8 mouse cellular contexts compared by ENCODE assay signal in genomic region chr1:136343727-136344126, GRCm38 (mm10). TPM values are rescaled to one million over a fixed set of nuclear protein-coding genes. Genes with fewer than 3 reads are reported as not detected.
DNase-seq lines count a peak whose midpoint lies in the region; ATAC-seq lines count a peak whose summit lies in the region.

No protein-coding gene starts in this region.

- no peak for ATAC-seq in heart, embryonic 15.5 days (replicated peaks; ENCODE audit: insufficient number of reproducible peaks, insufficient read depth, low FRiP score, low read depth)
- no peak for ATAC-seq in hindbrain, embryonic 13.5 days (ENCODE audit: low FRiP score)
- no peak for ATAC-seq in midbrain, embryonic 14.5 days (ENCODE audit: low FRiP score, low TSS enrichment)

- H3K27me3 ChIP-seq in heart, embryonic 15.5 days = no peaks in the 10 kb centered on the region
- H3K27me3 ChIP-seq in hindbrain, embryonic 13.5 days = no peaks in the 10 kb centered on the region
- no peaks in the 10 kb centered on the region for H3K27me3 ChIP-seq in midbrain, embryonic 14.5 days (ENCODE audit: control insufficient read depth, insufficient read depth, low read length)

- peak overlapping the region; percentile 50 for H3K9ac ChIP-seq in heart, embryonic 15.5 days
- peak overlapping the region; percentile 75 for H3K9ac ChIP-seq in hindbrain, embryonic 13.5 days
- H3K9ac ChIP-seq in midbrain, embryonic 14.5 days (replicated peaks; ENCODE audit: low read length) = peak overlapping the region; percentile 45

- H3K4me3 ChIP-seq in heart, embryonic 15.5 days = peak overlapping the region; percentile 34
- peak overlapping the region; percentile 79 for H3K4me3 ChIP-seq in hindbrain, embryonic 13.5 days
- H3K4me3 ChIP-seq in midbrain, embryonic 14.5 days (replicated peaks; ENCODE audit: low read depth, low read length) = peak overlapping the region; percentile 99

- peak overlapping the region; percentile 93 for H3K4me2 ChIP-seq in heart, embryonic 15.5 days
- H3K4me2 ChIP-seq in hindbrain, embryonic 13.5 days = peak overlapping the region; percentile 87
- peak overlapping the region; percentile 93 for H3K4me2 ChIP-seq in midbrain, embryonic 14.5 days (ENCODE audit: low read length)

- H3K4me1 ChIP-seq in heart, embryonic 15.5 days (replicated peaks) = peaks cover 19% of the 10 kb centered on the region
- H3K4me1 ChIP-seq in hindbrain, embryonic 13.5 days (replicated peaks) = peaks cover 35% of the 10 kb centered on the region
- peaks cover 32% of the 10 kb centered on the region for H3K4me1 ChIP-seq in midbrain, embryonic 14.5 days (ENCODE audit: control insufficient read depth, insufficient read depth, low read length)

- H3K27ac ChIP-seq in heart, embryonic 15.5 days = peak overlapping the region; percentile 36
- H3K27ac ChIP-seq in hindbrain, embryonic 13.5 days = no peak overlapping the region
- H3K27ac ChIP-seq in midbrain, embryonic 14.5 days (replicated peaks; ENCODE audit: low read depth, low read length) = no peak overlapping the region

- no peak for DNase-seq in heart, adult 9 months (ENCODE audit: low spot score in 2 of 2)
- peak; percentile 33 for DNase-seq in brain, adult 2 months (ENCODE audit: low read depth, low spot score)
- peak; percentile 50 for DNase-seq in midbrain, embryonic 14.5 days
- no peak for DNase-seq in layer of hippocampus, postnatal 14 days (ENCODE audit: low spot score in 2 of 2)
- DNase-seq in layer of hippocampus, adult 9-10 months (ENCODE audit: low spot score) = no peak
- no peak for DNase-seq in left cerebral cortex, adult 9 months (ENCODE audit: low spot score in 2 of 2)

- no peaks in the 10 kb centered on the region; the same call in 1 of the 2 replicates for H3K36me3 ChIP-seq in heart, embryonic 15.5 days
- H3K36me3 ChIP-seq in hindbrain, embryonic 13.5 days = peaks cover 4% of the 10 kb centered on the region
- H3K36me3 ChIP-seq in midbrain, embryonic 14.5 days (ENCODE audit: control insufficient read depth, insufficient read depth, low read length) = no peaks in the 10 kb centered on the region

- H3K9me3 ChIP-seq in heart, embryonic 15.5 days (replicated peaks) = no peaks in the 10 kb centered on the region
- H3K9me3 ChIP-seq in hindbrain, embryonic 13.5 days = no peaks in the 10 kb centered on the region
- no peaks in the 10 kb centered on the region for H3K9me3 ChIP-seq in midbrain, embryonic 14.5 days (ENCODE audit: control insufficient read depth, low read length)

- 26% methylated on average over 7 of the region's 7 CpGs for WGBS in heart, embryonic 15.5 days
- 18% methylated on average over 7 of the region's 7 CpGs for WGBS in hindbrain, embryonic 13.5 days
- 24% methylated on average over 7 of the region's 7 CpGs for WGBS in midbrain, embryonic 14.5 days

RNA-seq across cellular contexts. Expression of gene Camsap2, which starts 2.2 kb away (rescaled TPM):
- 5.6 and 6.0 TPM in 2 replicates for polyA plus RNA-seq in heart, embryonic 15.5 days (2015; fragmentation: Nextera tagmentation; extraction: Ambion mirVana)
- 28.2 TPM in 2 replicates for polyA plus RNA-seq in hindbrain, embryonic 13.5 days (2015; fragmentation: Nextera tagmentation; extraction: Ambion mirVana)
- 52.0 and 63.8 TPM in 2 replicates for polyA plus RNA-seq in midbrain, embryonic 14.5 days (2014; fragmentation: Nextera tagmentation; extraction: Ambion mirVana)
- total RNA-seq in layer of hippocampus, postnatal 14 days (2021) = 100 to 1,000 TPM; 152 to 155 TPM

Comparison
In these comparisons a context has a peak if more than half of its experiments do, and no peak if none do; other contexts are left out.
1. H3K4me3 ChIP-seq: peak in every context shown above with its lines; median percentile 99 in midbrain, embryonic 14.5 days; 79 in hindbrain, embryonic 13.5 days; 34 in heart, embryonic 15.5 days.
2. DNase-seq: peak in brain, adult 2 months (single experiment) and midbrain, embryonic 14.5 days (single experiment); none in heart, adult 9 months (0 of 2), layer of hippocampus, postnatal 14 days (0 of 2), layer of hippocampus, adult 9-10 months (single experiment) and left cerebral cortex, adult 9 months (0 of 2).
3. Peak in every context shown above with its lines, with median percentiles within 50 percentile points of each other: H3K4me2 ChIP-seq and H3K9ac ChIP-seq.